Mouse (Mus musculus) neural tube, postnatal 0 days (tissue): ENCODE data around the gene Scn8a. TPM values are rescaled to one million over a fixed set of nuclear protein-coding genes. Genes with fewer than 3 reads are reported as not detected.

Source experiments
- polyA plus RNA-seq: library from polyadenylated mRNA; unstranded; fragments of >200 nt; fragmentation: Nextera tagmentation; extraction: Ambion mirVana; gene quantifications from 2 replicates; pipeline ENCODE4 v1.2.1, GENCODE M21; 2015

The Scn8a gene
- polyA plus RNA-seq: 35.1 and 41.9 TPM in 2 replicates

DNA sequence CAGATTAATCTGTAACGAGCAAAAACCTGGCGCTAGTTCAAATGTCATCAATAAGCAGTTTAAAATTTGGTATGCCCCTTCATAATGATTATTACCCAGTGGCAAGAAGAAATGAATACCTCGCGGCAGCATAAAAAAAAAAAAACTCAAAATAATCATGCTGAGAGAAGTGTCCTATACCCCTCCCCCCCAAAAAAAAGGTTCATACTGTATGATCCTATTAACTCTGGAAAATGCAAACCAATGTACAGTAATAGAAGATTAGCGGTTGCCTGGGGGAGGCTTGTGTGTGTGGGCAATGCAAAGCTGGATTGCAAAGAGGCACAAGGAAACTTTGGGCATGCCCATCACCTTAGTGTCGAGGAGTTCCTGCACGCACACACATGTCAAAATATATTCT, at the start of gene Scn8a:
TSS of gene Scn8a (plus strand) at position 301 of the 400 bp plus-strand sequence.

DNA sequence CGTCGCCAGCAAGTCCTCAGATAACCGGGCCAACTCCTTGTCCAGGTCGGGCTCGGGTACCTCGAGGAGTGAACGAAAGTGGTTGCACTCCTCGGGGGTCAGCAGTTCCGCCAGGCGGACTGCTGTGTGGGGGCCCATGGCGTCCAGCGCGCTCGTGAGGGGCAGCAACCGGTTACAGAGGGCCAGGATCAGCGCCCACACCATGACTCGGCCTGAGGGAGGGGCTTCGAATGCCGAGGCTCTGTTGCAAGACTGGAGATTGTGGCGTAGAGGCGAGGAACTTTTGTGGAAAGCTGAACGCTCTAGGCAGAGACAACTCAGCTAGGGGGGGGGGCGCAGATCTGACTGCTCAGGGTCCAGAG, 177.5 kb downstream of the Scn8a start, which contains the start of gene Gm47841:
TSS of gene Gm47841 (minus strand) at position 204 of the 362 bp plus-strand sequence.

DNA sequence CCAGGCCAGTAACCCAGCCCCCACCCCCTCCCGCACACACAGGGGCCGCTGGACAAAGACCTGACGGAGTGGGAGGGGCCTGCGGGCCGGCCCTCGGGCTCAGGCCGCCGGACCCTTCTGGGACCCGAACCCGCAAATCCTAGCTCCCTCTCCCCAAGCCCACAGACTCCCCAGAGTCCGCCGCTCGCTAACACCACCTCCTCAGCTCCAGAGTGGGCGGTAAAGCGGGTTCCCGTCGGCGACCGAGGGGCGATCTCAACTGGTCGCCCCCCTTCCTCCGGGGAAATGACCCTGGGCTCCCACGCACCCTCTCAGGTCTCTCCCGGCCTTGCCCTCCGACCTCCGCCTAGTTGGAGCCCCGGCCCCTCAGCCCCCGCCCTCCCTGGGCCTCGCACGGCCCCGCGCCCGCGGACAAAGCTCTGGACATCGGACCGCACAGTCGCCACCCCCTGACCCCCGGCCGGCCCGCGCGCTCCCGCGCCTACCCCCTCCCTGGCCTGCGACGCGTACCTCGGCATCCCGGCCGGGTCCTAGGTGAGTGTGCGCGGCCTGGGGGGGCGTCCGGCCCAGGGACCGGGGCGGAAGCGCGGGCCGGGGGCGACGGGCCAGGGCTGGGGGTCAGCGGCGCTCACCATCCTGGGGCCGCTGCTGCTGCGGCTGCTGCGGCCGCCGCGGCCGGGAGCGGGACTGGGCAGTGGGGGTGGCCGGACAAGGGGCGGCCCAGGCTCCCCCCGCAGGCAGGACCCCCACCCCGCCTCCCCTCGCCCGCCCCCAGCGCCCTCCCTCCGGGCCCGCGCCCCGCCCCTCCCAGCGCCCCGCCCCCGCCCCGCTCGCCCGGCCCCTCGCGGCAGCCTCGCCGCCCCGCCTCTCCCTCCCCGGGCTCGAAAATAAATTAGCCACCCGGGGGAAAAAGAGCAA, 208.4 kb downstream of the Scn8a start, which contains the start of gene Fignl2:
TSS of gene Fignl2 (minus strand) at position 755 of the 918 bp plus-strand sequence.

Other genes starting within 250 kb of the Scn8a start
- gene Smagp, start 232.9 kb upstream of the Scn8a start, polyA plus RNA-seq: 4.0 and 5.0 TPM in 2 replicates
- 2.3 and 2.4 TPM in 2 replicates for gene Bin2, start 200.3 kb upstream of the Scn8a start, polyA plus RNA-seq
- gene Cela1, start 181.9 kb upstream of the Scn8a start, polyA plus RNA-seq: 3.2 and 3.4 TPM in 2 replicates
- gene Galnt6, start 140.5 kb upstream of the Scn8a start, polyA plus RNA-seq: 0.89 and 1.4 TPM in 2 replicates
- gene Slc4a8, start 108.1 kb upstream of the Scn8a start, polyA plus RNA-seq: 26.7 and 28.3 TPM in 2 replicates
- gene Gm47841, start 177.5 kb downstream of the Scn8a start, polyA plus RNA-seq: 0.14 TPM in 1 of 2 replicates, not detected in the other
- 0.21 and 0.25 TPM in 2 replicates for gene Fignl2, start 208.7 kb downstream of the Scn8a start, polyA plus RNA-seq
- gene Ankrd33, start 245.9 kb downstream of the Scn8a start, polyA plus RNA-seq: not detected in 2 replicates